Mouse (Mus musculus) gastrocnemius, adult 2 months (tissue): Measurements from ENCODE around the gene Olfr1406. TPM values are rescaled to one million over a fixed set of nuclear protein-coding genes. Genes with fewer than 3 reads are reported as not detected.
"Not testable (repeated sequence)": the region's sequence is repeated elsewhere in the genome, so short reads cannot be mapped to it uniquely, and the experiment has no call there.

ENCODE experiments used
- DNase-seq: peaks from one replicate; pipeline ENCODE4 v3.0.0; 2022
- H3K27ac ChIP-seq: fragments of 200-600 bp; 2 replicates; pipeline ENCODE4 v1.8.1; 2022; ENCODE audit warnings: mild to moderate bottlenecking
- H3K4me3 ChIP-seq: fragments of 200-600 bp; 2 replicates; pipeline ENCODE4 v1.8.1; 2022; ENCODE audit warnings: mild to moderate bottlenecking, moderate library complexity
- CTCF ChIP-seq: fragments of 200-600 bp; IDR thresholded peaks from 2 replicates; pipeline ENCODE4 v1.8.1; 2022; ENCODE audit warnings: antibody characterized with exemption, mild to moderate bottlenecking, moderate library complexity
- intact Hi-C: fragments of 180-260 bp; cut with DNase I; formaldehyde crosslinking; loops from one replicate; pipeline ENCODE4 v1.15.1; 2025
- long read RNA-seq, 2 experiments: library from polyadenylated mRNA; stranded (forward); transcript quantifications; one replicate each; pipeline ENCODE4 v2.0.0; 2021
- total RNA-seq, 2 experiments: library from RNA; stranded (reverse); gene quantifications; 2 replicates each; pipeline ENCODE4 v1.2.3; 2021

Gene Olfr1406
- total RNA-seq, result not detected
- long read RNA-seq, experiment 1, result 0 reads
- long read RNA-seq, experiment 2, result 0 reads

GRCm38 (mm10) chr1:173190540-173190939 is at the start of gene Olfr1406:
Gene Olfr1406 (minus strand): TSS chr1:173190640.
- DNase-seq, result no peak
- Histone ChIP-seq H3K4me3 (no peak within 1 kb of the TSS), H3K27ac (no peak within 1 kb of the TSS)
- intact Hi-C loops, result no loop called here
- no peak for TF ChIP-seq CTCF

GRCm38 (mm10) chr1:173237004-173237403 is 46.6 kb upstream of the Olfr1406 start:
- H3K27ac ChIP-seq, H3K4me3 ChIP-seq, DNase-seq, intact Hi-C loops: not testable (repeated sequence)

GRCm38 (mm10) chr1:173227081-173227480 is 36.6 kb upstream of the Olfr1406 start, which contains the start of gene Fcer1a:
Gene Fcer1a (minus strand): TSS chr1:173227214.
- Histone ChIP-seq H3K4me3 (no peak within 1 kb of the TSS), H3K27ac (no peak within 1 kb of the TSS)
- DNase-seq, result no peak
- intact Hi-C loops, result no loop called here
- no peak for TF ChIP-seq CTCF

DNA sequence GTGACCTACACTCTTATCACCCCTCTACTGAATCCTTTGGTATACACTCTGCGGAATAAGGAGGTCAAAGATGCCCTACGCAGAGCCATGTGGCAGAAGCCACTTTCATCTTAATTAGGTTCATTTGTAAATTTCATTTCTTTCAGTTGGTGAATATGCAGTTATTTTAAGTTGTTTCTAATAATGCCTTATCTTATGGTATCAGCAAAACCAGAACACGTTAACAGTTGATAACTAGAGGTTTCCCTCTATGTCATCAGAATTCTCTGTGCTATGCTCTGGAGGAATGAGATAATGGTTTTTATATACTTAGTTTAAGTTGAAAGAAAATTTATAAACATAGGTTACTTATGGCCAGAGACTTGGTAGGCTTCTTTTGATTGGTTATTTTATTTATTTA is 26.0 kb upstream of the Olfr1406 start:
- DNase-seq, result no peak
- no peak overlapping the region for H3K4me3 ChIP-seq
- intact Hi-C loops, result no loop called here
- TF ChIP-seq CTCF, result no peak
- no peak overlapping the region for H3K27ac ChIP-seq

DNA sequence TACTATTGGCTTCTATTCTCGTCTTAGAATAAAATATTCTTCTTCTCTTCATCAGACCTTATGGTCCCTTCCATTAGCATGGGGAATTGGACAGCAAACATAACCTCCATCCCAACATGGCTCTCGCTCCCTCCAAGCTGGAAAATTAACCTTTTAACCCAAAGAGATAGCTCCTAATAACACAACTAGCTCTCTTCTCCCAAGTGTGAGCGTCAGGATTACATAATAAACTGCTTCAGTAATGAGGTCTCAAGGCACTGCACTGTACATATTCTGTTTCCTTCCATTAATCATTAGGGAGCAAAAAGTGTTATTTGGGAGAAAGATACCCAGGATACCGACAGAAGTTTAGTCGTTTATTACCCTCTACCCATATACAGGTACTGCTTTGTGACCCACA is 21.7 kb upstream of the Olfr1406 start, which contains the start of gene Olfr1404:
Gene Olfr1404 (plus strand): TSS at position 301 of the 400 bp plus-strand sequence.
- intact Hi-C loops, result no loop called here
- Histone ChIP-seq H3K27ac (no peak within 1 kb of the TSS), H3K4me3 (no peak within 1 kb of the TSS)
- no peak for DNase-seq
- no peak for TF ChIP-seq CTCF

GRCm38 (mm10) chr1:173197508-173197907 is 7.1 kb upstream of the Olfr1406 start, which contains the start of gene Olfr218:
Gene Olfr218 (plus strand): TSS chr1:173197808.
- TF ChIP-seq CTCF, result no peak
- Histone ChIP-seq H3K4me3 (no peak within 1 kb of the TSS), H3K27ac (no peak within 1 kb of the TSS)
- DNase-seq, result no peak
- intact Hi-C loops, result no loop called here

DNA sequence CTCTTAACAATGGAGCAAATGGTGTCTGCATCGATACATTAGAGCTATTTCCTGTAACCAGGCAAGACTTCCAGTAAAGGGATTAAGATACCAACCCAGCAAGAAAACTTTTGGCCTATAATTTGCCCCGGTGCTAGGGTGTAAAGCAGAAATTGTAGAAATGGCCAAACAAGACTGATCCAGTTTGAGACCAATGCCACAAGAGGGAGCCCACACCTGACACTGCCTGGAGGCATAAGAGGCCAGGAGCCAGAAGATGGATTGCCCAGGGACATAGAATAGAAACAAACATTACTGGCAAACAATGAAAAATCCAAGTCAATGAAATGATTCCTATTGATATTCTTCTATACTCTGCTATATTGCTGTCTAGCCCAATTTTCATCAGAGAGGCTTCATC is 5.9 kb upstream of the Olfr1406 start:
- no peak overlapping the region for H3K27ac ChIP-seq
- intact Hi-C loops, result no loop called here
- no peak for TF ChIP-seq CTCF
- H3K4me3 ChIP-seq, result no peak overlapping the region
- DNase-seq, result no peak

DNA sequence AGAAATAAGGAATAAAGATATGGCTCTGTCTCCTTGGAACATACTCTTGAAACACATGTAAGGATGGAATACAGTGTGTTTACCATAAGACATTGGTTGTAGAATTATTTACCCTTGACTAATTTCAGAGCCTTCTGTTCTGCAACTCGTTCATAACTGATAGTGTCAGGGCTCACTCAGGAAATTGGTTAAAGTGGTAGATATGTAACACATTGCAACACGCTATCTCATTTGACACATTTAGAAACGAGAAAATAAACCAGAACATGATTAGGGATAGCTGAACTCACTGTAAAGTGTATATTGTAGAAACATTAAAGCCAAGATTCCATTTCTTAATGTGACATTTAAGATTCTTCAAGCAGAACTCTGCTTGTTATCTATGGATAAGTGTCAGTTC is 1.6 kb upstream of the Olfr1406 start:
- Histone ChIP-seq H3K27ac (no peak overlapping the region), H3K4me3 (no peak overlapping the region)
- no peak for DNase-seq
- TF ChIP-seq CTCF, result no peak
- intact Hi-C loops, result no loop called here

GRCm38 (mm10) chr1:173174154-173174842 is 16.1 kb downstream of the Olfr1406 start:
- Histone ChIP-seq H3K4me3 (no peak overlapping the region), H3K27ac (no peak overlapping the region)
- DNase-seq, result no peak
- no peak for TF ChIP-seq CTCF
- intact Hi-C loops, result no loop called here

- Histone ChIP-seq H3K4me3 (no peak within 1 kb of the TSS), H3K27ac (no peak within 1 kb of the TSS)
- TF ChIP-seq CTCF, result no peak
- intact Hi-C loops, result no loop called here
- no peak for DNase-seq
These were observed 53.2 kb downstream of the Olfr1406 start, which contains the start of gene Olfr1408 for GRCm38 (mm10) chr1:173137274-173137673. Gene Olfr1408 (minus strand): TSS chr1:173137374.

Other genes starting within 250 kb of the Olfr1406 start
- gene Olfr16, start 240.2 kb downstream of the Olfr1406 start, total RNA-seq, result not detected
- not detected for gene Olfr1408, start 53.3 kb downstream of the Olfr1406 start, total RNA-seq
- gene Olfr218, start 7.2 kb upstream of the Olfr1406 start, total RNA-seq, result not detected
- gene Olfr1404, start 21.8 kb upstream of the Olfr1406 start, total RNA-seq, result not detected
- under 1 TPM in 1 of 2 experiments, not detected in 1; 0.31 TPM for gene Fcer1a, start 36.6 kb upstream of the Olfr1406 start, total RNA-seq
- not detected for gene Olfr418, start 75.4 kb upstream of the Olfr1406 start, total RNA-seq
- not detected for gene Mptx2, start 87.1 kb upstream of the Olfr1406 start, total RNA-seq
- 1 to 10 TPM; 2.5 to 3.0 TPM for gene Ackr1, start 143.1 kb upstream of the Olfr1406 start, total RNA-seq
- gene Aim2, start 160.2 kb upstream of the Olfr1406 start, total RNA-seq, result under 1 TPM; 0.11 to 0.28 TPM
- gene Cadm3, start 177.1 kb upstream of the Olfr1406 start, total RNA-seq, result 10 to 100 TPM in 1 of 2 experiments, 1 to 10 TPM in 1; 7.2 to 12.2 TPM